Mouse (Mus musculus): Measurements from ENCODE around the gene Sfmbt2. TPM values are rescaled to one million over a fixed set of nuclear protein-coding genes. Genes with fewer than 3 reads are reported as not detected.

The Sfmbt2 gene
- 2.1 and 2.3 TPM in 2 replicates for polyA plus RNA-seq (2014; fragmentation: Nextera tagmentation; extraction: Ambion mirVana)

DNA sequence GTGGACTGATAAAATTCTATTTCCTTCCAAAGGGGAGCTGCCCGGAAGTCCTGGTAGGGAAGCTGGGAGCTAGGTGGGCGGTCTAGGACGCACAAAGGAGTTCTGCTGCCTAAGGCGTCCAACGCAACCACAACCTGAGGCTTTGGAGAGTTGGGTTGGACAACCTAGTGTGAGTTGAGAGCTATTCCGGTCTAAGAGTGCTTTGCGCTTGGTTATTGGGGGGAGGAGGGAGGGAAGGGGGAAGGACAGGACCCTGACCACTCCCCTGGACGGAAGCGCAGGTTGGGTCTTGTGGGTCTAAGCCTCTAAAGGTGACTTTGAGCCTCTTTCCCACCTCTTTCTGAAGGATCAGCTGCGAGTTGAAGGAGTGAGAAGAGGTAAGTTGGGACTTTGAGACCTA is at the start of gene Sfmbt2:
Gene Sfmbt2, plus strand, starts transcription at position 335 of the 400 bp plus-strand sequence.
- Histone ChIP-seq H3K36me3 (ENCODE audit: control insufficient read depth, insufficient read depth, low read length) (no peaks in the 10 kb centered on the region), H3K27ac (ENCODE audit: low read length) (no peak within 1 kb of the TSS), H3K4me2 (replicated peaks; ENCODE audit: low read depth, low read length) (no peak within 1 kb of the TSS), H3K4me1 (ENCODE audit: control insufficient read depth, insufficient read depth, low read length) (peaks cover 8% of the 10 kb centered on the region; the same call in 1 of the 2 replicates), H3K4me3 (ENCODE audit: low read depth, low read length) (0 out of 2 replicates have a peak within 1 kb of the TSS, but pooled peaks have one; percentile 1), H3K9ac (replicated peaks; ENCODE audit: low read depth, low read length) (no peak within 1 kb of the TSS), H3K9me3 (ENCODE audit: control insufficient read depth, low read depth, low read length) (no peaks in the 10 kb centered on the region), H3K27me3 (ENCODE audit: control insufficient read depth, insufficient read depth, low read length) (peaks cover 32% of the 10 kb centered on the region)
- ATAC-seq (ENCODE audit: insufficient number of reproducible peaks, insufficient read depth, low FRiP score, low read depth): no peak
- WGBS: 2% methylated on average over 10 of the region's 10 CpGs

DNA sequence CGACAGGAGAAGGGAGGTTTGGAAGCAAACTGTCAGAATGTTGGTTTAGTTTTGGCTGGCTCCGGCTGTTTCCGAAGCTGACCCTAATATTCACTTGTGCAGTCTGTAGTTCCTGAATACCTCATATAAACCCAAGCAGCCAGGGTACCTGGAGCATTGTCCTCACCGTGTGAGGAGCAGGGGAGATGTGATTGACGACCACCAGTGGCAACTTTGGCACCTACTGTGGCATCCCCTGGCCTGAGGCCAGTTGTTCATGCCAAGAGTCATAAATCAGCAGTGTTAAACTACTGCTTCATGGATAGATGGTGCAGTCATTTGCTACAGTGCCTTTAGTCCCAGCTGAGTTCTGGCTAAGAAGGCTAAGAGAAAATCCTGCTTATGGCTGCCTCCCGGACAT is 49.2 kb upstream of the Sfmbt2 start:
- Histone ChIP-seq H3K27ac (ENCODE audit: low read length) (no peak overlapping the region), H3K4me3 (ENCODE audit: low read depth, low read length) (no peak overlapping the region), H3K27me3 (ENCODE audit: control insufficient read depth, insufficient read depth, low read length) (no peaks in the 10 kb centered on the region), H3K9me3 (ENCODE audit: control insufficient read depth, low read depth, low read length) (no peaks in the 10 kb centered on the region), H3K36me3 (ENCODE audit: control insufficient read depth, insufficient read depth, low read length) (no peaks in the 10 kb centered on the region), H3K4me1 (ENCODE audit: control insufficient read depth, insufficient read depth, low read length) (no peaks in the 10 kb centered on the region), H3K9ac (replicated peaks; ENCODE audit: low read depth, low read length) (no peak overlapping the region), H3K4me2 (replicated peaks; ENCODE audit: low read depth, low read length) (no peak overlapping the region)
- ATAC-seq (ENCODE audit: insufficient number of reproducible peaks, insufficient read depth, low FRiP score, low read depth): 0 out of 2 replicates have a peak, but pooled peaks have one; percentile 33
- WGBS: 41% methylated on average over 6 of the region's 6 CpGs

DNA sequence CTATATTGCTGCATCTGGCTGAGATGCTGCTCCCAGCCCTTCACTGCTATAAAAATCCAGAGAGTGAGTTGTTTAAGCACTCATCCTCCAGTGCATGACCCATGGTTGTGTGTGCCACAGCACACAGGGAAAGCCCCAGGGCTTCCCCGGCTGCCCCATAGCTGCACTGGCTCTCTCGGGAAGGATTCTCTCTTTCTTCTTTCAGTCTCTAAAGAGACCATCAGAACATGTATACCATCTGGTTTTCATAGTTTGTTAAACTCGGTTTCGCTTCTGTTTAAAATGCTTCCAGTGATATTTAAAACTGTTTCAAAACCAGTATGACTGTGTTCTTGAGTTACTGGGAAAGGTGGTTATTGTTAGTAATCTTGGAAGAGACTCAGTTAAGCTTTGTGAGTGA is 47.1 kb upstream of the Sfmbt2 start:
- Histone ChIP-seq H3K4me1 (ENCODE audit: control insufficient read depth, insufficient read depth, low read length) (no peaks in the 10 kb centered on the region), H3K9ac (replicated peaks; ENCODE audit: low read depth, low read length) (no peak overlapping the region), H3K36me3 (ENCODE audit: control insufficient read depth, insufficient read depth, low read length) (no peaks in the 10 kb centered on the region), H3K27ac (ENCODE audit: low read length) (no peak overlapping the region), H3K9me3 (ENCODE audit: control insufficient read depth, low read depth, low read length) (no peaks in the 10 kb centered on the region), H3K4me2 (replicated peaks; ENCODE audit: low read depth, low read length) (no peak overlapping the region), H3K4me3 (ENCODE audit: low read depth, low read length) (no peak overlapping the region), H3K27me3 (ENCODE audit: control insufficient read depth, insufficient read depth, low read length) (no peaks in the 10 kb centered on the region)
- WGBS: 78% methylated on average over 4 of the region's 4 CpGs
- no peak for ATAC-seq (ENCODE audit: insufficient number of reproducible peaks, insufficient read depth, low FRiP score, low read depth)

DNA sequence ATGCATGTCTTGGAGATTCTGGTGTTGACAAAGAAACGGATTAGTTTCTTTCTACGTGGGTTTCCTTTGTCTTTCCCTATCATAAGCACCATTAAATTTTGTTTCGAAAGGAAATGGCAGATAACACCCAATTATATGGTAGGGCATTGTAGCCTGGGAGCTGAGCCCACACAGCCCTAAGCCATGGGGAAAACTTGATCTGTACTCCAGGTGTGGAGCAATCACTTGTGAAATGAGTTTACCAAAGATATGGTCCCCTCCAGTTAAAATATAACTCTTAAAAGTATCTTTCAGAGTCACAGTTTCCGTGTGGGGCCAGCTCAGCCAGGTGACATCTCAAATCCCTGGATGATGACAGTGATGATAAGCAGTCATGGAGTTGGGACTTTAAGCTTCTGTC is 45.3 kb upstream of the Sfmbt2 start:
- ATAC-seq (ENCODE audit: insufficient number of reproducible peaks, insufficient read depth, low FRiP score, low read depth): no peak
- Histone ChIP-seq H3K4me1 (ENCODE audit: control insufficient read depth, insufficient read depth, low read length) (no peaks in the 10 kb centered on the region), H3K36me3 (ENCODE audit: control insufficient read depth, insufficient read depth, low read length) (no peaks in the 10 kb centered on the region), H3K4me2 (replicated peaks; ENCODE audit: low read depth, low read length) (no peak overlapping the region), H3K9ac (replicated peaks; ENCODE audit: low read depth, low read length) (no peak overlapping the region), H3K27ac (ENCODE audit: low read length) (no peak overlapping the region), H3K9me3 (ENCODE audit: control insufficient read depth, low read depth, low read length) (no peaks in the 10 kb centered on the region), H3K4me3 (ENCODE audit: low read depth, low read length) (no peak overlapping the region), H3K27me3 (ENCODE audit: control insufficient read depth, insufficient read depth, low read length) (no peaks in the 10 kb centered on the region)
- 74% methylated on average over 4 of the region's 4 CpGs for WGBS

DNA sequence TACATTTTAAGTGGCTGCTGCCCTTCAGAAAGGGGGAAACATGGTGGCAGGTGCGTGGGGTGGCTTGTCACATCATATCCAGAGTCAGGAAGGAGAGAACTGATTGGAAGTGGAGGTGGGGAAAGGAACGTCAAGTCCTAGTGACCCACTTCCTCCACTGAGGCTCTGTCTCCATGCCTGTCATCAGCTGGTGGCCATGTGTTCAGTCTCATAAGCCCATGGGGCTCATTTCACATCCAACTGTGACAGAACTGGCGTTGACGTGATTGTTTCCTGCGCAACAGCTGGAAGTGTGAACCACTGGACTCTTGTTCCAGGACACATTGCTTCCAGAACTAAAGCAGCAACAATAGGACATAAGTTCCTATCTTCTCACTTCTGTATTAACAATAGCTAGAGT is 40.1 kb upstream of the Sfmbt2 start:
- H3K27ac ChIP-seq (ENCODE audit: low read length): no peak overlapping the region
- H3K4me1 ChIP-seq (ENCODE audit: control insufficient read depth, insufficient read depth, low read length): no peaks in the 10 kb centered on the region
- H3K36me3 ChIP-seq (ENCODE audit: control insufficient read depth, insufficient read depth, low read length): no peaks in the 10 kb centered on the region
- H3K27me3 ChIP-seq (ENCODE audit: control insufficient read depth, insufficient read depth, low read length): no peaks in the 10 kb centered on the region
- WGBS: 80% methylated on average over 5 of the region's 5 CpGs
- no peak overlapping the region for H3K4me3 ChIP-seq (ENCODE audit: low read depth, low read length)
- H3K9me3 ChIP-seq (ENCODE audit: control insufficient read depth, low read depth, low read length): no peaks in the 10 kb centered on the region
- ATAC-seq (ENCODE audit: insufficient number of reproducible peaks, insufficient read depth, low FRiP score, low read depth): no peak
- H3K9ac ChIP-seq (replicated peaks; ENCODE audit: low read depth, low read length): no peak overlapping the region
- H3K4me2 ChIP-seq (replicated peaks; ENCODE audit: low read depth, low read length): no peak overlapping the region

DNA sequence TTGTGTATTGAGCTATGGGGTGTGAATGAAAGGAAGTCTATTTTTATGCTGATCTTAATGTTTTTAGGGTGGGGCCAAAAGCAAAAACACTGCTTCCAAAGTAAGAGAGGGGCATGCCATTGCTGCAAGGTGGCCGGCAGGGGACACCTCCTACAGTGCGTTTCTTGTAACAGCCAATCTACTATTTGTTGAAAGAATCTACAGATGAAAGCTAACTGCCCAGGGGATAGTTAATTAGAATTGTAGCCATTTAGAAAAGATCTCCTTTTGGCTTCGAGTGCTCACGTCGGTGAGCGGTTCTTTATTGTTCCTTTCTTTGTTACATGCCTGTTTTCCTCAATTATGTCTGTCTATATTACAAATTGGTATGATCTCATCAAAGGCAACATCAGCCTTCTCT is 36.0 kb upstream of the Sfmbt2 start:
- no peak for ATAC-seq (ENCODE audit: insufficient number of reproducible peaks, insufficient read depth, low FRiP score, low read depth)
- Histone ChIP-seq H3K9ac (replicated peaks; ENCODE audit: low read depth, low read length) (no peak overlapping the region), H3K4me1 (ENCODE audit: control insufficient read depth, insufficient read depth, low read length) (no peaks in the 10 kb centered on the region), H3K9me3 (ENCODE audit: control insufficient read depth, low read depth, low read length) (no peaks in the 10 kb centered on the region), H3K36me3 (ENCODE audit: control insufficient read depth, insufficient read depth, low read length) (no peaks in the 10 kb centered on the region), H3K4me2 (replicated peaks; ENCODE audit: low read depth, low read length) (no peak overlapping the region), H3K27me3 (ENCODE audit: control insufficient read depth, insufficient read depth, low read length) (no peaks in the 10 kb centered on the region), H3K4me3 (ENCODE audit: low read depth, low read length) (no peak overlapping the region), H3K27ac (ENCODE audit: low read length) (no peak overlapping the region)
- 37% methylated on average over 6 of the region's 6 CpGs for WGBS

DNA sequence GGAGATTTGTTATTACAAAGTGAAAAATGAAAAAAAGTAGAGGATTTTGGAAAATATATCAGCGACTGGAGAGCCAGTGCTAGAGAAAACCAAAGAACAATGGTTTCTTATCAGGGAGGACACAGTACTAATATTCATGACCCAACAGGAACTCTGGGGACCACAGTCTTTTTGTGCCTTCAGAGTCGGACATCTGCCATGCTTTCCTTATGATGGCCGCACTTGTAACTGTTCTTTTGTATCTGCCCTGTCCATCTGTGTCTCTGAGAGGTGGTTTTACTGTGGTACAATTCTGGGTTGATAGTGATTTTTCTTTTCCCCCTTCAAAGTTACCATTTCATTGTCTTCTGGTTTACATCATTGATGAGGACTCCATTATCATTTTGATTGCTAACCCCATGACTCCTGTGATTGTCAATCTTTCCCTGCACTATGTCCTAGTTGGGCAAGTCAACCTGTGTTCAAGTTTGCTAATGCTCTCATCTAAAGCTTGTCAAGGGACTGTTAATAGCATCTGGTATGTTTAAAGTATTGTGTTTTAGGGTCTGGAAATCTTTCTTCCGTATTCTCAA is 35.2 kb upstream of the Sfmbt2 start:
- no peak for ATAC-seq (ENCODE audit: insufficient number of reproducible peaks, insufficient read depth, low FRiP score, low read depth)
- Histone ChIP-seq H3K27ac (ENCODE audit: low read length) (no peak overlapping the region), H3K27me3 (ENCODE audit: control insufficient read depth, insufficient read depth, low read length) (no peaks in the 10 kb centered on the region), H3K9ac (replicated peaks; ENCODE audit: low read depth, low read length) (no peak overlapping the region), H3K4me1 (ENCODE audit: control insufficient read depth, insufficient read depth, low read length) (no peaks in the 10 kb centered on the region), H3K4me2 (replicated peaks; ENCODE audit: low read depth, low read length) (no peak overlapping the region), H3K9me3 (ENCODE audit: control insufficient read depth, low read depth, low read length) (no peaks in the 10 kb centered on the region), H3K36me3 (ENCODE audit: control insufficient read depth, insufficient read depth, low read length) (no peaks in the 10 kb centered on the region), H3K4me3 (ENCODE audit: low read depth, low read length) (no peak overlapping the region)
- 74% methylated on average over 4 of the region's 4 CpGs for WGBS

DNA sequence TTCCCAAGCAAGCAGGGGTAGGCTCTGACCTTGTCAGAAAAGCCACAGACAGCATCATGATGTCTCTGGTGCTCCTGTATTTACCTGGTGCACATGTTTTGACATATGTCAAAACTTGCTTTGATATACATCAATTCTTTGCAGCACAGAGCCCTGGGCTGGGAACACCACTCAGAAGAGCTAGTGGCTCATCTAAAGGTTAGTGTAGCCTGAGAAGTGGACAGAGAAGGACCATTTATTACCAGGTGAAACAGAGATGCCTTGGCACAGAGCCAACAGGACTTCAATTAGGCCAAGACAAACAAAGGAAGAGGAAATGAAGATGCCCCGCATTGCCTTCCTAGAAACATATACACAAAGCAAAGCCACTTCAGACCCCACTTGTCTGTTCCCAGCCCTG is 30.3 kb upstream of the Sfmbt2 start:
- 32% methylated on average over 1 of the region's 1 CpGs for WGBS
- Histone ChIP-seq H3K36me3 (ENCODE audit: control insufficient read depth, insufficient read depth, low read length) (no peaks in the 10 kb centered on the region), H3K9me3 (ENCODE audit: control insufficient read depth, low read depth, low read length) (no peaks in the 10 kb centered on the region), H3K4me2 (replicated peaks; ENCODE audit: low read depth, low read length) (no peak overlapping the region), H3K9ac (replicated peaks; ENCODE audit: low read depth, low read length) (no peak overlapping the region), H3K4me1 (ENCODE audit: control insufficient read depth, insufficient read depth, low read length) (no peaks in the 10 kb centered on the region), H3K27ac (ENCODE audit: low read length) (no peak overlapping the region), H3K27me3 (ENCODE audit: control insufficient read depth, insufficient read depth, low read length) (no peaks in the 10 kb centered on the region), H3K4me3 (ENCODE audit: low read depth, low read length) (no peak overlapping the region)
- no peak for ATAC-seq (ENCODE audit: insufficient number of reproducible peaks, insufficient read depth, low FRiP score, low read depth)

DNA sequence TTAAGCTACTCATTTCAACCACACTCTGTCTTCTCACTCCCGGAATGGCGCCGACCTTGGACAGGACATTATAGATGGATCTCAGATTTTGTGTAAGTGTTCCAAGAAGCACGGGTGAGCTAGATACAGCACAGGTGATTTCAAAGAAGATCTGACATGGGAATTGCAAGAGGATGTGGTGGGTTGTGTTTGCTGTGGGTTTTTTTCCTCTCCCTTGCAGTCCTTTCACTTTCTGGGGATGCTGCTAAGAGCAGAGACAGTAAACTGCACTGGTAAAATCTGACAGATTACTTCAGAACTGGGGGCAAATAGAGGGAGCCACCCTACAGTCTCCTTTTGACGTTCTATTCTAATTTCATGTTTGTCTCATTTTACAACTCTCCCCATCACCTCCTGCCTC is 26.8 kb upstream of the Sfmbt2 start:
- Histone ChIP-seq H3K4me1 (ENCODE audit: control insufficient read depth, insufficient read depth, low read length) (no peaks in the 10 kb centered on the region), H3K4me2 (replicated peaks; ENCODE audit: low read depth, low read length) (no peak overlapping the region), H3K27ac (ENCODE audit: low read length) (no peak overlapping the region), H3K9ac (replicated peaks; ENCODE audit: low read depth, low read length) (no peak overlapping the region), H3K9me3 (ENCODE audit: control insufficient read depth, low read depth, low read length) (no peaks in the 10 kb centered on the region), H3K4me3 (ENCODE audit: low read depth, low read length) (no peak overlapping the region), H3K36me3 (ENCODE audit: control insufficient read depth, insufficient read depth, low read length) (no peaks in the 10 kb centered on the region), H3K27me3 (ENCODE audit: control insufficient read depth, insufficient read depth, low read length) (no peaks in the 10 kb centered on the region)
- 68% methylated on average over 5 of the region's 5 CpGs for WGBS
- ATAC-seq (ENCODE audit: insufficient number of reproducible peaks, insufficient read depth, low FRiP score, low read depth): no peak

Data from stomach, embryonic 14.5 days (tissue).